Mouse (Mus musculus) CH12.LX (cell line): Measurements from ENCODE around the gene Ogdh. TPM values are rescaled to one million over a fixed set of nuclear protein-coding genes. Genes with fewer than 3 reads are reported as not detected.

Experiments used
- DNase-seq: peaks from one replicate; pipeline ENCODE4 v3.0.0-alpha.2; 2013; ENCODE audit errors: extremely low read depth
- H3K27ac ChIP-seq: 2 replicates; pipeline ENCODE4 v1.5.1; 2012; ENCODE audit warnings: low read depth, mild to moderate bottlenecking, control low read depth, moderate library complexity; ENCODE audit not compliant: insufficient read depth
- H3K27me3 ChIP-seq: replicated peaks from 2 replicates; pipeline ENCODE3; 2012; ENCODE audit warnings: inconsistent platforms
- H3K36me3 ChIP-seq, 2 experiments: replicated peaks in 1 of 2; 2 replicates each; pipeline versions ENCODE3 to v1.6.1; 2012; ENCODE audit warnings: inconsistent platforms in 1 of 2, low read length in 1 of 2, mild to moderate bottlenecking in 1 of 2, mixed read lengths in 1 of 2, moderate library complexity in 1 of 2; ENCODE audit not compliant: control insufficient read depth in 1 of 2, insufficient read depth in 1 of 2
- H3K4me1 ChIP-seq, 2 experiments: 2 replicates each; pipeline ENCODE4 v1.6.1; 2012; ENCODE audit warnings: inconsistent platforms in 1 of 2, moderate library complexity in 1 of 2; ENCODE audit not compliant: insufficient read depth in 2 of 2, control insufficient read depth in 1 of 2
- H3K4me2 ChIP-seq: 2 replicates; pipeline ENCODE4 v1.6.1; 2012; ENCODE audit warnings: low read depth, mild to moderate bottlenecking, control low read depth; ENCODE audit not compliant: poor library complexity, insufficient read depth, severe bottlenecking
- H3K4me3 ChIP-seq, 3 experiments: fragments of 150-350 bp in 1 of 3; sonication (generic) in 1 of 3; replicated peaks in 1 of 3; 2 replicates each; pipeline versions ENCODE3 to v1.5.1; 2011 to 2012; ENCODE audit warnings: low read depth in 2 of 3, low read length in 2 of 3, mild to moderate bottlenecking in 2 of 3, moderate library complexity in 2 of 3, control low read depth in 1 of 3, improper control_type of control experiment in 1 of 3, inconsistent platforms in 1 of 3, mixed read lengths in 1 of 3; ENCODE audit not compliant: poor library complexity in 1 of 3
- H3K79me2 ChIP-seq: replicated peaks from 2 replicates; pipeline ENCODE4 v1.6.1; 2012; ENCODE audit warnings: mild to moderate bottlenecking, moderate library complexity; ENCODE audit not compliant: control insufficient read depth, poor library complexity, insufficient read depth, severe bottlenecking; ENCODE audit errors: extremely low read depth
- H3K9ac ChIP-seq: 2 replicates; pipeline ENCODE4 v1.6.1; 2012; ENCODE audit warnings: low read depth, mild to moderate bottlenecking, control low read depth, moderate library complexity; ENCODE audit not compliant: insufficient read depth
- H3K9me3 ChIP-seq: replicated peaks from 2 replicates; pipeline ENCODE3; 2012; ENCODE audit warnings: low read length, inconsistent platforms, mixed read lengths
- BHLHE40 ChIP-seq: IDR thresholded peaks from 2 replicates; pipeline ENCODE4 v1.6.1; 2011; ENCODE audit warnings: mild to moderate bottlenecking, low read depth, low read length, improper control_type of control experiment
- ELF1 ChIP-seq: IDR thresholded peaks from 2 replicates; pipeline ENCODE4 v1.6.1; 2014; ENCODE audit warnings: low read depth, mild to moderate bottlenecking, inconsistent platforms, low read length, improper control_type of control experiment
- GABPA ChIP-seq: IDR thresholded peaks from 2 replicates; pipeline ENCODE4 v1.6.1; 2012; ENCODE audit warnings: low read depth, low read length, improper control_type of control experiment, inconsistent platforms; ENCODE audit not compliant: insufficient replicate concordance
- HCFC1 ChIP-seq: IDR thresholded peaks from 2 replicates; pipeline ENCODE4 v1.6.1; 2012; ENCODE audit warnings: low read depth, mild to moderate bottlenecking, inconsistent platforms, low read length, improper control_type of control experiment
- IRF4 ChIP-seq: IDR thresholded peaks from 2 replicates; pipeline ENCODE4 v1.6.1; 2014; ENCODE audit warnings: low read depth, mild to moderate bottlenecking, inconsistent platforms, low read length, improper control_type of control experiment
- KAT2A ChIP-seq: IDR thresholded peaks from 2 replicates; pipeline ENCODE4 v1.6.1; 2012; ENCODE audit warnings: low read length, improper control_type of control experiment, inconsistent platforms; ENCODE audit not compliant: insufficient replicate concordance
- MAX ChIP-seq: IDR thresholded peaks from 2 replicates; pipeline ENCODE4 v1.6.1; 2011; ENCODE audit warnings: low read length, improper control_type of control experiment
- MYC ChIP-seq: IDR thresholded peaks from 2 replicates; pipeline ENCODE4 v1.6.1; 2011; ENCODE audit warnings: low read depth, mild to moderate bottlenecking, improper control_type of control experiment, low read length
- NRF1 ChIP-seq: IDR thresholded peaks from 2 replicates; pipeline ENCODE4 v1.6.1; 2014; ENCODE audit warnings: low read depth, mild to moderate bottlenecking, inconsistent platforms, low read length, improper control_type of control experiment, moderate library complexity
- RAD21 ChIP-seq: IDR thresholded peaks from 2 replicates; pipeline ENCODE4 v1.6.1; 2011; ENCODE audit warnings: low read depth, mild to moderate bottlenecking, low read length, improper control_type of control experiment, moderate library complexity
- RCOR1 ChIP-seq: conservative IDR thresholded peaks from 2 replicates; pipeline ENCODE4 v1.6.1; 2012; ENCODE audit warnings: low read depth, mild to moderate bottlenecking, inconsistent platforms, low read length, improper control_type of control experiment
- SMC3 ChIP-seq: IDR thresholded peaks from 2 replicates; pipeline ENCODE4 v1.6.1; 2011; ENCODE audit warnings: low read depth, low read length, improper control_type of control experiment
- USF1 ChIP-seq: IDR thresholded peaks from 2 replicates; pipeline ENCODE4 v1.6.1; 2014; ENCODE audit warnings: low read depth, mild to moderate bottlenecking, inconsistent platforms, low read length, improper control_type of control experiment
- ZC3H11A ChIP-seq: IDR thresholded peaks from 2 replicates; pipeline ENCODE4 v1.6.1; 2012; ENCODE audit warnings: low read depth, mild to moderate bottlenecking, inconsistent platforms, low read length, improper control_type of control experiment
- ZMIZ1 ChIP-seq: IDR thresholded peaks from 2 replicates; pipeline ENCODE4 v1.6.1; 2012; ENCODE audit warnings: low read depth, mild to moderate bottlenecking, inconsistent platforms, low read length, improper control_type of control experiment
- ZNF384 ChIP-seq: IDR thresholded peaks from 2 replicates; pipeline ENCODE4 v1.6.1; 2012; ENCODE audit warnings: low read depth, low read length, improper control_type of control experiment, inconsistent platforms
- dilution Hi-C: fragments of 300-500 bp; cut with MboI; formaldehyde crosslinking; loops from 2 replicates; pipeline ENCODE4 v1.14.3; 2020; ENCODE audit warnings: low sequenced_read_pairs; ENCODE audit not compliant: extremely low pct_unique_long_range_greater_than_20kb, extremely low pct_ligation_motif_present
- in situ Hi-C: fragments of 300-500 bp; cut with MboI; formaldehyde crosslinking; loops from 3 replicates; pipeline ENCODE4 v1.14.3; 2019; ENCODE audit warnings: low sequenced_read_pairs, low pct_ligation_motif_present, low pct_unique_long_range_greater_than_20kb, mixed read lengths
- polyA plus RNA-seq: library from polyadenylated mRNA; unstranded; fragments of >175 nt; gene quantifications from 2 replicates; pipeline ENCODE4 v1.2.1, GENCODE M21; 2012; ENCODE audit warnings: low read depth; ENCODE audit not compliant: insufficient read length
- total RNA-seq, 2 experiments: library from RNA; depleted of rRNA; stranded (reverse); fragments of 300-350 nt in 1 of 2; fragments of >200 nt in 1 of 2; gene quantifications; 2 replicates each; pipeline ENCODE4 v1.2.3; 2012 to 2014

Ogdh gene
- total and polyA plus RNA-seq, 3 experiments = 47.1 to 173 (median 120) TPM

- TF ChIP-seq USF1 (no peak), ZC3H11A (no peak)
- H3K4me2 ChIP-seq = no peak overlapping the region
- no peak overlapping the region for H3K27ac ChIP-seq
- H3K4me3 ChIP-seq = no peak overlapping the region
- H3K9ac ChIP-seq = no peak overlapping the region
- in situ Hi-C loops = loop anchor here (5.0 kb wide), 1 partner anchor 42 kb away; no protein-coding TSS in a partner anchor
- dilution Hi-C loops = no loop called here
- no peaks in the 10 kb centered on the region for H3K4me1 ChIP-seq
- no peaks in the 10 kb centered on the region for H3K9me3 ChIP-seq
- no peaks in the 10 kb centered on the region for H3K79me2 ChIP-seq
- DNase-seq = no peak
- H3K27me3 ChIP-seq = no peaks in the 10 kb centered on the region
- peaks cover 88% of the 10 kb centered on the region in 2 experiments for H3K36me3 ChIP-seq
Measured at GRCm38 (mm10) chr11:6349586-6349985, 58.2 kb downstream of the Ogdh start.

GRCm38 (mm10) chr11:6355106-6355505 lies 63.7 kb downstream of the Ogdh start:
- dilution Hi-C loops = no loop called here
- no peaks in the 10 kb centered on the region for H3K27me3 ChIP-seq
- in situ Hi-C loops = no loop called here
- H3K9ac ChIP-seq = no peak overlapping the region
- no peak for DNase-seq
- H3K79me2 ChIP-seq = no peaks in the 10 kb centered on the region
- H3K27ac ChIP-seq = no peak overlapping the region
- no peak overlapping the region for H3K4me3 ChIP-seq
- TF ChIP-seq BHLHE40 = no peak
- no peak for TF ChIP-seq RAD21
- no peak for TF ChIP-seq MYC
- no peak for TF ChIP-seq MAX
- TF ChIP-seq ZNF384 = no peak
- TF ChIP-seq SMC3 = no peak
- TF ChIP-seq ZMIZ1 = no peak
- no peak for TF ChIP-seq ELF1
- no peak for TF ChIP-seq GABPA
- TF ChIP-seq KAT2A = no peak
- TF ChIP-seq NRF1 = no peak
- no peak for TF ChIP-seq USF1
- TF ChIP-seq HCFC1 = no peak
- no peak for TF ChIP-seq RCOR1
- no peak for TF ChIP-seq IRF4
- TF ChIP-seq, all 38 proteins: peak for 0
- H3K9me3 ChIP-seq = no peaks in the 10 kb centered on the region
- peaks cover 66 to 70% of the 10 kb centered on the region in 2 experiments for H3K36me3 ChIP-seq
- no peak overlapping the region for H3K4me2 ChIP-seq
- H3K4me1 ChIP-seq = peaks cover 7 to 20% of the 10 kb centered on the region in 2 experiments
